Mouse (Mus musculus) ES-E14 (cell line): ENCODE data around the gene Atxn10. TPM values are rescaled to one million over a fixed set of nuclear protein-coding genes. Genes with fewer than 3 reads are reported as not detected.

ENCODE experiments used
- DNase-seq: peaks from one replicate; pipeline ENCODE4 v3.0.0-alpha.2; 2013; ENCODE audit warnings: low read depth, low spot score
- H3K27ac ChIP-seq: 2 replicates; pipeline ENCODE4 v1.5.1; 2012; ENCODE audit warnings: low read depth, mild to moderate bottlenecking, low read length, moderate library complexity, mixed read lengths; ENCODE audit not compliant: poor library complexity, insufficient read depth, severe bottlenecking
- H3K36me3 ChIP-seq: 2 replicates; pipeline ENCODE4 v1.6.1; 2012; ENCODE audit warnings: mild to moderate bottlenecking, low read length, moderate library complexity, mixed read lengths; ENCODE audit not compliant: control insufficient read depth, poor library complexity, insufficient read depth, severe bottlenecking
- H3K4me1 ChIP-seq, 2 experiments: fragments of 150-350 bp in 1 of 2; sonication (generic) in 1 of 2; 2 replicates each; pipeline ENCODE4 v1.6.1; 2012; ENCODE audit warnings: low read length in 2 of 2, mild to moderate bottlenecking in 1 of 2, mixed read lengths in 1 of 2; ENCODE audit not compliant: control insufficient read depth in 2 of 2, insufficient read depth in 2 of 2, poor library complexity in 1 of 2
- H3K4me3 ChIP-seq, 2 experiments: fragments of 150-350 bp in 1 of 2; sonication (generic) in 1 of 2; 2 replicates each; pipeline ENCODE4 v1.5.1; 2012; ENCODE audit warnings: low read length in 2 of 2, low read depth in 1 of 2, mild to moderate bottlenecking in 1 of 2, mixed read lengths in 1 of 2; ENCODE audit not compliant: insufficient read depth in 1 of 2, poor library complexity in 1 of 2, severe bottlenecking in 1 of 2
- H3K9ac ChIP-seq: 2 replicates; pipeline ENCODE4 v1.6.1; 2012; ENCODE audit warnings: low read depth, mild to moderate bottlenecking, low read length, mixed read lengths; ENCODE audit not compliant: poor library complexity, insufficient read depth, severe bottlenecking
- H3K9me3 ChIP-seq: fragments of 150-350 bp; sonication (generic); 2 replicates; pipeline ENCODE4 v1.6.1; 2012; ENCODE audit warnings: low read depth, mild to moderate bottlenecking, low read length; ENCODE audit not compliant: control insufficient read depth, insufficient read depth
- CHD2 ChIP-seq: IDR thresholded peaks from 2 replicates; pipeline ENCODE4 v1.6.1; 2014; ENCODE audit warnings: mild to moderate bottlenecking, low read depth, low read length, inconsistent platforms
- HCFC1 ChIP-seq: IDR thresholded peaks from 2 replicates; pipeline ENCODE4 v1.6.1; 2012; ENCODE audit warnings: low read length, inconsistent platforms, borderline replicate concordance; ENCODE audit not compliant: insufficient read depth
- MAFK ChIP-seq: IDR thresholded peaks from 2 replicates; pipeline ENCODE4 v1.6.1; 2014; ENCODE audit warnings: mild to moderate bottlenecking, low read depth, low read length, inconsistent platforms; ENCODE audit not compliant: insufficient read depth
- ZC3H11A ChIP-seq: IDR thresholded peaks from 2 replicates; pipeline ENCODE4 v1.6.1; 2012; ENCODE audit warnings: low read depth, mild to moderate bottlenecking, inconsistent platforms, low read length, borderline replicate concordance
- ZNF384 ChIP-seq: IDR thresholded peaks from 2 replicates; pipeline ENCODE4 v1.6.1; 2012; ENCODE audit warnings: low read depth, low read length, inconsistent platforms
- in situ Hi-C, 2 experiments: fragments of 600-800 bp; cut with MboI; formaldehyde crosslinking; loops; one replicate each; pipeline ENCODE4 v1.15.1; 2025; ENCODE audit warnings: low sequenced_read_pairs in 2 of 2, inconsistent platforms in 1 of 2; ENCODE audit not compliant: unreplicated experiment in 2 of 2
- total RNA-seq: library from RNA; depleted of rRNA; stranded (reverse); fragments of 300-350 nt; gene quantifications from 2 replicates; pipeline ENCODE4 v1.2.3, GENCODE M21; 2012

The Atxn10 gene
- total RNA-seq, 1 experiment: 195 TPM

DNA sequence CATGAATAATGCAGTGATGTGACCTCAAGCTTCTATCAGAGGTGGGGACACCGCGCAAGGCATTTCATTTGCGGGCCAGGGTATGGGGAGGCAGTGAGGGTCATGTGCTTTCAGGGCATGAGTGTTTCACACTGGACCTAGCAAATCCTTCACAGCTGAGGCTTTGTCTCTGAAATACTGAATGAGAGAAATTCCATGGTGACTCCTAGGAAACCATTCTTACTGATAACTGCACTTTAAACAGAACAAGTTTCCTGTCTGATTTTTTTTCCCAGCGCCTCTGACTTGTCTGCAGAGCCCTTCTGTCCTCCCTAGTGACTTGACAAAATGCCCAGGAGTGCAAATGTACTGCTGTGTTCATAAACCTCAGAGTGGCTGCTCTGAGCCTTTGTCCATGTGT lies 125.5 kb downstream of the Atxn10 start:
- TF ChIP-seq CHD2 (no peak), ZNF384 (no peak), MAFK (no peak), ZC3H11A (no peak), HCFC1 (no peak)
- Histone ChIP-seq H3K4me1 (peaks cover 0 to 4% of the 10 kb centered on the region in 2 experiments; a peak in 1 of 4 replicates), H3K27ac (no peak overlapping the region), H3K9ac (no peak overlapping the region), H3K9me3 (no peaks in the 10 kb centered on the region), H3K36me3 (peaks cover 44% of the 10 kb centered on the region), H3K4me3 (no peak overlapping the region)
- DNase-seq: no peak
- in situ Hi-C loops: no loop called here

DNA sequence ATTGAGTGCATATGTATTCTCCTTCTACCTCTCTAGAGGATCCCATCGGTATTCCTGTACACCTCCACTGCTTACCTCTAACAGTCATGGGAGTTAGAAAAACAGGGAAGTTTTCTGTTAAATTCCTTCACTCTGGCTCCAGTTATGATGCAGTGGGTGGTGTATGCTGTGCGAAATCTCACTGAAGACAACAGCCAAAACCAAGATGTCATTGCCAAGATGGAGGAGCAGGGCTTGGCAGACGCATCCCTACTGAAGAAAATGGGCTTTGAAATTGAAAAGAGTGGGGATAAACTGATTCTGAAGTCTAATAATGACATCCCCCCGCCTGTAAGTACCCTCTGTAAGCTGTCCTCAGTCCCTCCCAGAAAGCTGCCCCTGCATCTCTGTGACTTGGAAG lies 126.1 kb downstream of the Atxn10 start:
- H3K4me3 ChIP-seq: no peak overlapping the region
- no peak for DNase-seq
- peaks cover 0 to 4% of the 10 kb centered on the region in 2 experiments; a peak in 1 of 4 replicates for H3K4me1 ChIP-seq
- no peak overlapping the region for H3K9ac ChIP-seq
- peaks cover 44% of the 10 kb centered on the region for H3K36me3 ChIP-seq
- H3K27ac ChIP-seq: no peak overlapping the region
- no peaks in the 10 kb centered on the region for H3K9me3 ChIP-seq
- no peak for TF ChIP-seq CHD2
- no peak for TF ChIP-seq ZNF384
- TF ChIP-seq HCFC1: no peak
- TF ChIP-seq ZC3H11A: no peak
- in situ Hi-C loops: no loop called here

DNA sequence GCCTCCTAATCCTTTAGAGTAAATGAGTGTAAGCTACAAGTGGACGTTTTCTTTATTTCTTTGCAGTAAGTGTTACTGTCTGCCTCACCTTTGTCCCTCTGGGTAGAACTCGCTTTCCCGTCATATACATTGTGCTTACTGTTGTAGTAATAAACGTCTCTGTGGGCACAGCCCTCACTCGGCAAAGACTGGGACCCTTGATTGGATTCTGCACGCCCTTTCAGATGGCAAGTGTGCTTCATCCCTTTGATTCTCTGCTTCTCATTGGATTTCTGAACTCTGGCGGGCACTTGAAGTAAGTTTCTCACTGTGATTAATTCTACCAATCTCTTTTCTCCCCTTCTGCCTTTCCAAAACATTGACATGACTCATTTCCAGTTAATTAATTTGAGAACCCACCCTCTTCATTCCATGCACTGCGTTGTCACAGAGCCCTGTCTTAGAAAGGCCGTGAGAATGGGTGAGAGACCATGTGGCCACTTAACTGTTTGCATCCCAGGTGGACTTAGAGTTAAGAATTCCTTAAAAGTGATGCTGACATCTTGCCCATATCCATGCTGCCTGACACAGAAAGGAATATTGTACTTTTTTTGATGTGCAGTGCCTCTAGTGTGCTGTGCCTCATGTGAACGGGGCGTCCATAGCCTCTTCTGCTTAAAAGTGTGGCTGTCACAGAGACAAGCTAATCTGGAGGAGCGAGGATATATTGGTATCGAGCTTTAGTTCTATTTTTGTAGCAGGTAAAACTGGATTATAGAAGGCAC lies 127.2 kb downstream of the Atxn10 start:
- H3K9me3 ChIP-seq: no peaks in the 10 kb centered on the region
- peaks cover 0 to 4% of the 10 kb centered on the region in 2 experiments; a peak in 1 of 4 replicates for H3K4me1 ChIP-seq
- DNase-seq: no peak
- H3K9ac ChIP-seq: no peak overlapping the region
- no peak overlapping the region for H3K4me3 ChIP-seq
- TF ChIP-seq ZC3H11A: no peak
- in situ Hi-C loops: no loop called here
- H3K27ac ChIP-seq: no peak overlapping the region
- H3K36me3 ChIP-seq: peaks cover 46% of the 10 kb centered on the region

DNA sequence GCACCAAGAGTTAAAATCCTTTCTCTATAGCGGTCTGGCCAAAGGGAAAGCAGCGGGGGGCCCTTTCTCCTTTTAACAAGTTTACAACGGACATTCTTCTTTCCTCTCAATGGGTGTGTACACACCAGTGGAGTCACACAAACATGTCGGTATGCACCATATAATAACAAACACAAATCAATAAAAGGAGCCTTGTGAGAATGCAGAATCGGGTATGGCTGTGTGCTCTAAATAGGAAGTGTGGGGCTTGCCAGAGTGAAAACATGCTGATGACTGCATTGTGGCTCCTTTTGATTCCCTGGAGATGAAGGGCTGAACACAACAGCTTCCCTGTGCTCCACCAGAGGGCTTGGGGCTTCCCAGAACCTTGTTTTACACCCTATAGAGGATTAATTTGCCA lies 128.1 kb downstream of the Atxn10 start:
- TF ChIP-seq HCFC1: no peak
- no peak for TF ChIP-seq ZNF384
- in situ Hi-C loops: no loop called here
- no peak overlapping the region for H3K27ac ChIP-seq
- H3K9ac ChIP-seq: no peak overlapping the region
- no peak overlapping the region for H3K4me3 ChIP-seq
- peaks cover 0 to 4% of the 10 kb centered on the region in 2 experiments; a peak in 1 of 4 replicates for H3K4me1 ChIP-seq
- DNase-seq: peak; percentile 33
- H3K36me3 ChIP-seq: peaks cover 47% of the 10 kb centered on the region
- H3K9me3 ChIP-seq: no peaks in the 10 kb centered on the region

DNA sequence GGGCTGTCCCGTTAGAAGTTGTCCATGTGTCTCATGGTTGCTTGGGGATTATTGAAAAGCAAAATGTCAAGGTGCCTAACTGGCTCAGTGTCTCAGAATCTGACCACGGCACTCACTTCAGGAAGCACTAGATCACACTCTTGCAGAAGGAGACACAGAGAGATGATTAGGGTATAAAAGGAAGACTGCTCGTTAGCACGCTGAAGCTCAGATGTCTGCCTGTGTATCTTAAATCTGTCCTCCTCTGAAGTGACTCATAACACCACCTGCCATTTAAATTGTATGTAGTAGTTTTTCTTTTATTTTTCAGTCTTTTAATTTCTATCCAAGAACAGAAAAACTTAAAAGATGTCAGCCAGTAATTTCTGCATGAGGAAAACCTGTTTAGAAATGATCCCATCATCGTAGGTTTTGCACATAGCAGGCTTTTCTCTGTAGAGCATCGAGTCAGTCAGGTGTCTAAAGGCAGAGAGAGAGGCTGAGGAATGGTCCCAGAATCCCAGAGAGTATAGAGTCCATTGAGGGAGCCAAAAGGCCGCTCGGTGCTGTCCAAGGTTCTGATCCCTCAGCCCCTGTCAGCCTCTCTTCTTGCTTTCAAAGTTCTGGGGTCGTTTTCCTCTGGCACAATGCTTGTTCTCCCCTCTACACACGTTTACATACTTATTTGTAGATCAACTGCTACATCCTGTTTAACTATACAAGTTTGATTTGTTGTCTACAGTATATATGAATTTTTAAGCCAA lies 128.9 kb downstream of the Atxn10 start:
- Histone ChIP-seq H3K27ac (no peak overlapping the region), H3K9ac (no peak overlapping the region), H3K4me3 (no peak overlapping the region), H3K36me3 (peaks cover 41% of the 10 kb centered on the region), H3K4me1 (peaks cover 0 to 4% of the 10 kb centered on the region in 2 experiments; a peak in 1 of 4 replicates), H3K9me3 (no peaks in the 10 kb centered on the region)
- DNase-seq: peak; percentile 39
- TF ChIP-seq ZC3H11A (no peak), MAFK (no peak), CHD2 (no peak), HCFC1 (no peak), ZNF384 (no peak)
- in situ Hi-C loops: no loop called here
